Mouse (Mus musculus) spleen, adult 12 weeks (tissue): ENCODE data around the gene Lfng.

Experiments used
- DNase-seq: peaks from one replicate; pipeline ENCODE4 v3.0.0; 2022; ENCODE audit warnings: low spot score

Gene Lfng

GRCm38 (mm10) chr5:140662741-140663592, 55.8 kb downstream of the Lfng start:
- no peak for DNase-seq

- peak; percentile 51 for DNase-seq
Measured at GRCm38 (mm10) chr5:140663621-140664180, 56.6 kb downstream of the Lfng start.
